Comparison of ENCODE assay signal across 7 mouse cellular contexts in genomic region chr5:32460973-32461372, GRCm38 (mm10). TPM values are rescaled to one million over a fixed set of nuclear protein-coding genes. Genes with fewer than 3 reads are reported as not detected.
DNase-seq lines count a peak whose midpoint lies in the region; ATAC-seq lines count a peak whose summit lies in the region.

No protein-coding gene starts in this region.

- no peaks in the 10 kb centered on the region for H3K36me3 ChIP-seq in forebrain, embryonic 12.5 days (replicated peaks)
- H3K36me3 ChIP-seq in liver, embryonic 11.5 days (ENCODE audit: control insufficient read depth, insufficient read depth, low read length) = no peaks in the 10 kb centered on the region

- peak overlapping the region; percentile 39; the same call in 1 of the 2 replicates for H3K9ac ChIP-seq in forebrain, embryonic 12.5 days
- peak overlapping the region; percentile 58 for H3K9ac ChIP-seq in liver, embryonic 11.5 days (ENCODE audit: low read depth, low read length)

- H3K27ac ChIP-seq in forebrain, embryonic 12.5 days = no peak overlapping the region
- H3K27ac ChIP-seq in liver, embryonic 11.5 days (ENCODE audit: low read depth, low read length) = 0 out of 2 replicates have a peak overlapping the region, but pooled peaks have one; percentile 9

- H3K9me3 ChIP-seq in forebrain, embryonic 12.5 days = no peaks in the 10 kb centered on the region
- H3K9me3 ChIP-seq in liver, embryonic 11.5 days (ENCODE audit: control insufficient read depth, low read length) = no peaks in the 10 kb centered on the region

- WGBS in forebrain, embryonic 12.5 days = 52% methylated on average over 2 of the region's 2 CpGs
- WGBS in liver, embryonic 11.5 days = 14% methylated on average over 2 of the region's 2 CpGs

- no peak for ATAC-seq in forebrain, embryonic 12.5 days (ENCODE audit: low FRiP score)
- ATAC-seq in liver, embryonic 11.5 days (replicated peaks; ENCODE audit: low FRiP score) = 0 out of 2 replicates have a peak, but pooled peaks have one; percentile 30

- H3K4me2 ChIP-seq in forebrain, embryonic 12.5 days = peak overlapping the region; percentile 48
- H3K4me2 ChIP-seq in liver, embryonic 11.5 days = peak overlapping the region; percentile 68

- DNase-seq in 3T3-L1 (ENCODE audit: low read depth, low spot score) (peak; percentile 13), 416B (ENCODE audit: low read depth) (peak; percentile 16)
- DNase-seq in liver, embryonic 11.5 days (ENCODE audit: low spot score) = no peak
- no peak for DNase-seq in adrenal gland, adult 8-10 months
- no peak for DNase-seq in right cerebral cortex, postnatal 36 days (ENCODE audit: low spot score in 2 of 2)
- DNase-seq in spleen, adult 18-20 months = no peak

- H3K4me3 ChIP-seq in forebrain, embryonic 12.5 days (replicated peaks) = peak overlapping the region; percentile 27
- H3K4me3 ChIP-seq in liver, embryonic 11.5 days (ENCODE audit: low read depth, low read length) = peak overlapping the region; percentile 93

- no peaks in the 10 kb centered on the region for H3K27me3 ChIP-seq in forebrain, embryonic 12.5 days
- H3K27me3 ChIP-seq in liver, embryonic 11.5 days (replicated peaks; ENCODE audit: control insufficient read depth, insufficient read depth, low read length) = no peaks in the 10 kb centered on the region

- H3K4me1 ChIP-seq in forebrain, embryonic 12.5 days = peaks cover 9% of the 10 kb centered on the region
- peaks cover 14% of the 10 kb centered on the region for H3K4me1 ChIP-seq in liver, embryonic 11.5 days (replicated peaks; ENCODE audit: control insufficient read depth, insufficient read depth, low read length)

RNA-seq across cellular contexts. Expression of gene Ppp1cb, which starts 2.3 kb away (rescaled TPM):
- polyA plus RNA-seq in forebrain, embryonic 12.5 days (2016; fragmentation: Nextera tagmentation; extraction: Ambion mirVana) = 226 and 238 TPM in 2 replicates
- 143 and 161 TPM in 2 replicates for polyA plus RNA-seq in liver, embryonic 11.5 days (2014; fragmentation: Nextera tagmentation; extraction: Ambion mirVana)
- total RNA-seq in adrenal gland, adult 8-10 months (2022) = 100 to 1,000 TPM; 307 to 478 (median 386) TPM

Comparison
In these comparisons a context has a peak if more than half of its experiments do, and no peak if none do; other contexts are left out.
1. DNase-seq: peak in 3T3-L1 (single experiment) and 416B (single experiment); none in liver, embryonic 11.5 days (single experiment), adrenal gland, adult 8-10 months (single experiment), right cerebral cortex, postnatal 36 days (0 of 2) and spleen, adult 18-20 months (0 of 2).